Mouse (Mus musculus): ENCODE results near the gene Notch3. TPM values are rescaled to one million over a fixed set of nuclear protein-coding genes. Genes with fewer than 3 reads are reported as not detected.
A peak's percentile ranks its signal among the peaks of the same experiment; 100 is the strongest.
"Not testable (repeated sequence)": the region's sequence is repeated elsewhere in the genome, so short reads cannot be mapped to it uniquely, and the experiment has no call there.

The Notch3 gene
- polyA plus RNA-seq (2014; fragmentation: Nextera tagmentation; extraction: Ambion mirVana), result 17.6 and 18.7 TPM in 2 replicates

- peak within 1 kb of the TSS; percentile 55 for H3K4me2 ChIP-seq (ENCODE audit: low read depth, low read length)
- ATAC-seq (ENCODE audit: low read depth), result peak; percentile 55
- no peaks in the 10 kb centered on the region for H3K36me3 ChIP-seq (ENCODE audit: control insufficient read depth, insufficient read depth, low read length)
- H3K4me1 ChIP-seq (ENCODE audit: control insufficient read depth, insufficient read depth, low read length), result peaks cover 22% of the 10 kb centered on the region
- WGBS, result under 1% methylated on average over 25 of the region's 39 CpGs
- peak within 1 kb of the TSS; percentile 74 for H3K4me3 ChIP-seq (ENCODE audit: low read depth, low read length)
- H3K27me3 ChIP-seq (replicated peaks; ENCODE audit: control insufficient read depth, insufficient read depth, low read length), result no peaks in the 10 kb centered on the region
- no peaks in the 10 kb centered on the region for H3K9me3 ChIP-seq (ENCODE audit: control insufficient read depth, low read length)
- peak; percentile 87 for DNase-seq (ENCODE audit: low spot score)
- peak within 1 kb of the TSS; percentile 78 for H3K9ac ChIP-seq (ENCODE audit: low read depth, low read length)
- peak within 1 kb of the TSS; percentile 81 for H3K27ac ChIP-seq (replicated peaks; ENCODE audit: low read depth, low read length)
Measured at GRCm38 (mm10) chr17:32166687-32167086, at the start of gene Notch3. Notch3 (minus strand) TSS chr17:32166852.

- not testable (repeated sequence) for H3K27ac ChIP-seq (replicated peaks; ENCODE audit: low read depth, low read length); H3K27me3 ChIP-seq (replicated peaks; ENCODE audit: control insufficient read depth, insufficient read depth, low read length); H3K9ac ChIP-seq (ENCODE audit: low read depth, low read length); H3K4me1 ChIP-seq (ENCODE audit: control insufficient read depth, insufficient read depth, low read length); H3K9me3 ChIP-seq (ENCODE audit: control insufficient read depth, low read length); ATAC-seq (ENCODE audit: low read depth); H3K4me2 ChIP-seq (ENCODE audit: low read depth, low read length); DNase-seq (ENCODE audit: low spot score); H3K4me3 ChIP-seq (ENCODE audit: low read depth, low read length)
- H3K36me3 ChIP-seq (ENCODE audit: control insufficient read depth, insufficient read depth, low read length), result peaks cover 81% of the 10 kb centered on the region
- WGBS, result 69% methylated on average over 4 of the region's 4 CpGs
Measured at GRCm38 (mm10) chr17:32215587-32215986, 48.9 kb upstream of the Notch3 start.

DNA sequence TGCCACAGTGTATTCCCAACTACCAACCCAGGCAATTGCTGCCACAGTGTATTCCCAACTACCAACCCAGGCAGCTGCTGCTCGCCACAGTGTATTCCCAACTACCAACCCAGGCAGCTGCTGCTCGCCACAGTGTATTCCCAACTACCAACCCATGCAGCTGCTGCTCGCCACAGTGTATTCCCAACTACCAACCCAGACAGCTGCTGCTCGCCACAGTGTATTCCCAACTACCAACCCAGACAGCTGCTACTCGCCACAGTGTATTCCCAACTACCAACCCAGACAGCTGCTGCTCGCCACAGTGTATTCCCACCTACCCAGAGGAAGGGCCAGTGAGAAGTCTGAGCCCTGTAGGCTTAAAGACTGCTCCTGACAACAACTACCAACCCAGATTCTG, 44.9 kb upstream of the Notch3 start:
- H3K9me3 ChIP-seq (ENCODE audit: control insufficient read depth, low read length); H3K27me3 ChIP-seq (replicated peaks; ENCODE audit: control insufficient read depth, insufficient read depth, low read length); H3K4me3 ChIP-seq (ENCODE audit: low read depth, low read length); H3K9ac ChIP-seq (ENCODE audit: low read depth, low read length); ATAC-seq (ENCODE audit: low read depth); DNase-seq (ENCODE audit: low spot score); H3K4me2 ChIP-seq (ENCODE audit: low read depth, low read length); H3K27ac ChIP-seq (replicated peaks; ENCODE audit: low read depth, low read length): not testable (repeated sequence)
- Histone ChIP-seq H3K36me3 (ENCODE audit: control insufficient read depth, insufficient read depth, low read length) (peaks cover 86% of the 10 kb centered on the region), H3K4me1 (ENCODE audit: control insufficient read depth, insufficient read depth, low read length) (peaks cover 21% of the 10 kb centered on the region)
- WGBS, result 87% methylated on average over 6 of the region's 6 CpGs

- Histone ChIP-seq H3K4me2 (ENCODE audit: low read depth, low read length) (no peak overlapping the region), H3K4me1 (ENCODE audit: control insufficient read depth, insufficient read depth, low read length) (peaks cover 21% of the 10 kb centered on the region), H3K4me3 (ENCODE audit: low read depth, low read length) (no peak overlapping the region), H3K9ac (ENCODE audit: low read depth, low read length) (no peak overlapping the region), H3K36me3 (ENCODE audit: control insufficient read depth, insufficient read depth, low read length) (peaks cover 93% of the 10 kb centered on the region), H3K9me3 (ENCODE audit: control insufficient read depth, low read length) (no peaks in the 10 kb centered on the region), H3K27me3 (replicated peaks; ENCODE audit: control insufficient read depth, insufficient read depth, low read length) (no peaks in the 10 kb centered on the region), H3K27ac (replicated peaks; ENCODE audit: low read depth, low read length) (peak overlapping the region; percentile 56)
- ATAC-seq (ENCODE audit: low read depth), result no peak
- WGBS, result 38% methylated on average over 3 of the region's 3 CpGs
- DNase-seq (ENCODE audit: low spot score), result peak; percentile 64
Measured at GRCm38 (mm10) chr17:32209752-32210151, 43.1 kb upstream of the Notch3 start.

GRCm38 (mm10) chr17:32209144-32209543, 42.5 kb upstream of the Notch3 start:
- H3K27ac ChIP-seq (replicated peaks; ENCODE audit: low read depth, low read length), result peak overlapping the region; percentile 56
- H3K4me2 ChIP-seq (ENCODE audit: low read depth, low read length), result no peak overlapping the region
- 37% methylated on average over 6 of the region's 6 CpGs for WGBS
- DNase-seq (ENCODE audit: low spot score), result peak; percentile 89
- H3K9ac ChIP-seq (ENCODE audit: low read depth, low read length), result no peak overlapping the region
- H3K27me3 ChIP-seq (replicated peaks; ENCODE audit: control insufficient read depth, insufficient read depth, low read length), result no peaks in the 10 kb centered on the region
- peaks cover 21% of the 10 kb centered on the region for H3K4me1 ChIP-seq (ENCODE audit: control insufficient read depth, insufficient read depth, low read length)
- no peak for ATAC-seq (ENCODE audit: low read depth)
- H3K4me3 ChIP-seq (ENCODE audit: low read depth, low read length), result no peak overlapping the region
- H3K36me3 ChIP-seq (ENCODE audit: control insufficient read depth, insufficient read depth, low read length), result peaks cover 93% of the 10 kb centered on the region
- H3K9me3 ChIP-seq (ENCODE audit: control insufficient read depth, low read length), result no peaks in the 10 kb centered on the region

DNA sequence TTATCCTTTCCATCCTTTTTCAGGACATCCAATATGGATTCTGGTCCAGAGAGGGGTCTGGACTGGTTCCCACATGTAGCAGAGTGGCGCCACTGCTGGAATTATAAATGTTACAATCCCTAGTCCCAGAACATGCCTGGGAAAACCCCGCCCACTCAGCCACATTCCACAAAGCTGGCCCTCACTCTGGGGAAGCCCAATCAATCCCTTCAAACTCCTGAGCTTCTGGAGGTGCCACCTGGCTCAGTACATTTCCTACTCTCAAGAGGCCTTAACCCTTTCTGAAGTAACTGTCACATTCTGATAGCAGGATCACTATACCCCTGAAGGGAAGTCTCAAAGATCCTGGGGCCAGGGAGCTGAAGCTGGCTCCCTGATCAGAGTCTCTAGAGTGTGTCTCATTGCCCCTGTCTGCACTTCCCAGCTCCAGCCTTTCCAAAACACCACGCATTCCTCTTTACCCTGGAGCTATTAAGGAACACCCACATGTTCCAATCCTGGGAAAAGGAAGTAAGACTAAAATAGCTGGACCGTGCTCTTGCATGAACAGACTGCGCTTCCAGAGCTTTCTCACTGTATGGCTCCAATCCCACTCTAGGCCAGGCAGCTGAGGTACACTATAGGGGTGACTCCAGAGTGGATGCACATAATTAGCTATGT, 41.1 kb upstream of the Notch3 start:
- Histone ChIP-seq H3K36me3 (ENCODE audit: control insufficient read depth, insufficient read depth, low read length) (peaks cover 93% of the 10 kb centered on the region), H3K27ac (replicated peaks; ENCODE audit: low read depth, low read length) (peak overlapping the region; percentile 56), H3K4me3 (ENCODE audit: low read depth, low read length) (no peak overlapping the region), H3K27me3 (replicated peaks; ENCODE audit: control insufficient read depth, insufficient read depth, low read length) (no peaks in the 10 kb centered on the region), H3K9me3 (ENCODE audit: control insufficient read depth, low read length) (no peaks in the 10 kb centered on the region), H3K9ac (ENCODE audit: low read depth, low read length) (0 out of 2 replicates have a peak overlapping the region, but pooled peaks have one; percentile 4), H3K4me1 (ENCODE audit: control insufficient read depth, insufficient read depth, low read length) (peaks cover 21% of the 10 kb centered on the region), H3K4me2 (ENCODE audit: low read depth, low read length) (no peak overlapping the region)
- peak; percentile 28; the same call in 1 of the 2 replicates for ATAC-seq (ENCODE audit: low read depth)
- DNase-seq (ENCODE audit: low spot score), result peak; percentile 62
- WGBS, result 35% methylated on average over 5 of the region's 5 CpGs

GRCm38 (mm10) chr17:32205345-32205744, 38.7 kb upstream of the Notch3 start:
- DNase-seq (ENCODE audit: low spot score) (no peak), ATAC-seq (ENCODE audit: low read depth) (no peak)
- WGBS, result 86% methylated on average over 3 of the region's 3 CpGs

GRCm38 (mm10) chr17:32202972-32203371, 36.3 kb upstream of the Notch3 start:
- ATAC-seq (ENCODE audit: low read depth), result no peak
- Histone ChIP-seq H3K4me1 (ENCODE audit: control insufficient read depth, insufficient read depth, low read length) (peaks cover 6% of the 10 kb centered on the region), H3K27me3 (replicated peaks; ENCODE audit: control insufficient read depth, insufficient read depth, low read length) (no peaks in the 10 kb centered on the region), H3K4me3 (ENCODE audit: low read depth, low read length) (no peak overlapping the region), H3K4me2 (ENCODE audit: low read depth, low read length) (no peak overlapping the region), H3K27ac (replicated peaks; ENCODE audit: low read depth, low read length) (no peak overlapping the region), H3K9me3 (ENCODE audit: control insufficient read depth, low read length) (no peaks in the 10 kb centered on the region), H3K9ac (ENCODE audit: low read depth, low read length) (no peak overlapping the region), H3K36me3 (ENCODE audit: control insufficient read depth, insufficient read depth, low read length) (peaks cover 97% of the 10 kb centered on the region)
- no peak for DNase-seq (ENCODE audit: low spot score)
- WGBS, result 77% methylated on average over 3 of the region's 3 CpGs

More at GRCm38 (mm10) chr17:32205345-32205744, 38.7 kb upstream of the Notch3 start:
- peaks cover 96% of the 10 kb centered on the region for H3K36me3 ChIP-seq (ENCODE audit: control insufficient read depth, insufficient read depth, low read length)
- H3K27me3 ChIP-seq (replicated peaks; ENCODE audit: control insufficient read depth, insufficient read depth, low read length), result no peaks in the 10 kb centered on the region
- H3K9me3 ChIP-seq (ENCODE audit: control insufficient read depth, low read length), result no peaks in the 10 kb centered on the region
- H3K9ac ChIP-seq (ENCODE audit: low read depth, low read length), result no peak overlapping the region
- H3K4me1 ChIP-seq (ENCODE audit: control insufficient read depth, insufficient read depth, low read length), result peaks cover 21% of the 10 kb centered on the region
- no peak overlapping the region for H3K4me3 ChIP-seq (ENCODE audit: low read depth, low read length)
- no peak overlapping the region for H3K27ac ChIP-seq (replicated peaks; ENCODE audit: low read depth, low read length)
- no peak overlapping the region for H3K4me2 ChIP-seq (ENCODE audit: low read depth, low read length)

- Histone ChIP-seq H3K27me3 (replicated peaks; ENCODE audit: control insufficient read depth, insufficient read depth, low read length) (no peaks in the 10 kb centered on the region), H3K9ac (ENCODE audit: low read depth, low read length) (no peak overlapping the region), H3K4me1 (ENCODE audit: control insufficient read depth, insufficient read depth, low read length) (no peaks in the 10 kb centered on the region), H3K4me2 (ENCODE audit: low read depth, low read length) (no peak overlapping the region), H3K36me3 (ENCODE audit: control insufficient read depth, insufficient read depth, low read length) (peaks cover 97% of the 10 kb centered on the region), H3K9me3 (ENCODE audit: control insufficient read depth, low read length) (no peaks in the 10 kb centered on the region), H3K4me3 (ENCODE audit: low read depth, low read length) (no peak overlapping the region), H3K27ac (replicated peaks; ENCODE audit: low read depth, low read length) (no peak overlapping the region)
- DNase-seq (ENCODE audit: low spot score) (no peak), ATAC-seq (ENCODE audit: low read depth) (no peak)
- WGBS, result 81% methylated on average over 5 of the region's 5 CpGs
Measured at GRCm38 (mm10) chr17:32201086-32201485, 34.4 kb upstream of the Notch3 start.

Measured in embryonic facial prominence, embryonic 14.5 days (tissue).